Mouse (Mus musculus): ENCODE results near the gene Gm14214. TPM values are rescaled to one million over a fixed set of nuclear protein-coding genes. Genes with fewer than 3 reads are reported as not detected.

Gm14214 gene
- polyA plus RNA-seq, 1 experiment = not detected

DNA sequence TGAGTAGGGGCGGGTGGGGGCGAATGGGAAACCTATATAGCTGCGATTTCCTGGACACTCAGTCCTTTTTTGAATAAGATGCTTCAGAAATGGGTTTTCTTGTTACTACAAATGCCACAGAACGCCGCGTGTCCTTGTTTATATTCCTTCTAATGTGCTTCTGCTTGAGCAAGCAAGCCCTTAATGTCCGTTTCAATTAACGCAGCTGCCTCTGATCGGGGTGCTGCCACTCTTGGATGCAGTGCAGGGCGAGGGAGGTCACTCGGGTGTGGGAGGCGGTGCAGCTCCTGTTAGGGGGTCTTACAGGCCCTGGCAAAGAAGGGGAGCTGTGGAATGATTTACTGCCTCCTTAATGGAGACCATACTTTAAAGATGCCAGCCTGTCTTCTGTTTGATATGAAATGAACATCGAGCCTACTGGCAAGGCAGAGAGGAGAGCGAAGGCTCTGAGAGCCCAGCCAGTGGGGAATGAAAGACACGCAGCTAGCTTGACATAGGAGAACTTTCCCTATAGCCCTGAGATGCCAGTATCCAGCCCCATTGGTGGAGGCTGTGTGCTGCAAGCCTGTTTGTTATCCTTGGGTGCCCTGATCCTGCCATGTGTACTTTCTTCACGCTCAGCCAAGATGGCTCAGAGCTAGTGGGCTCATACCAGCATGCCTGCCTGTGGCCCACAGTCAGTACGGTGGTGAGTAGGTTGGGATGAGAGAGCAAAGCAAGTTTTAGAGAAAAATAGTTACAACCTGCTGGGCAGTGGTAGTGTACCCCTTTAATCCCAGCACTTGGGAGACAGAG is 13.2 kb upstream of the Gm14214 start:
- no peaks in the 10 kb centered on the region for H3K36me3 ChIP-seq (ENCODE audit: control insufficient read depth, insufficient read depth, low read length)

GRCm38 (mm10) chr2:154782361-154782760 is 12.5 kb upstream of the Gm14214 start:
- Histone ChIP-seq H3K4me1 (replicated peaks; ENCODE audit: control insufficient read depth, insufficient read depth, low read length) (no peaks in the 10 kb centered on the region), H3K27ac (ENCODE audit: control insufficient read depth, insufficient read depth, low read length) (no peak overlapping the region), H3K36me3 (ENCODE audit: control insufficient read depth, insufficient read depth, low read length) (no peaks in the 10 kb centered on the region), H3K27me3 (ENCODE audit: control insufficient read depth, insufficient read depth, low read length) (no peaks in the 10 kb centered on the region), H3K4me3 (ENCODE audit: control insufficient read depth, insufficient read depth, low read length) (no peak overlapping the region)
- DNase-seq = no peak
- 89% methylated on average over 4 of the region's 4 CpGs for WGBS
- TF ChIP-seq CTCF (IDR thresholded peaks at IDR 0.05; ENCODE audit: borderline replicate concordance, control insufficient read depth, extremely low read depth, insufficient read depth, low read length, poor library complexity) = no peak

More for the DNA sequence above, 13.2 kb upstream of the Gm14214 start:
- DNase-seq = no peak
- H3K27me3 ChIP-seq (ENCODE audit: control insufficient read depth, insufficient read depth, low read length) = no peaks in the 10 kb centered on the region
- TF ChIP-seq CTCF (IDR thresholded peaks at IDR 0.05; ENCODE audit: borderline replicate concordance, control insufficient read depth, extremely low read depth, insufficient read depth, low read length, poor library complexity) (no peak), POLR2A (IDR thresholded peaks at IDR 0.05; ENCODE audit: control insufficient read depth, extremely low read depth, insufficient read depth, low read length, poor library complexity) (no peak)
- H3K4me3 ChIP-seq (ENCODE audit: control insufficient read depth, insufficient read depth, low read length) = no peak overlapping the region
- H3K4me1 ChIP-seq (replicated peaks; ENCODE audit: control insufficient read depth, insufficient read depth, low read length) = no peaks in the 10 kb centered on the region
- 95% methylated on average over 17 of the region's 17 CpGs for WGBS
- H3K27ac ChIP-seq (ENCODE audit: control insufficient read depth, insufficient read depth, low read length) = no peak overlapping the region

GRCm38 (mm10) chr2:154779648-154780047 is 9.8 kb upstream of the Gm14214 start:
- Histone ChIP-seq H3K27me3 (ENCODE audit: control insufficient read depth, insufficient read depth, low read length) (no peaks in the 10 kb centered on the region), H3K27ac (ENCODE audit: control insufficient read depth, insufficient read depth, low read length) (no peak overlapping the region), H3K36me3 (ENCODE audit: control insufficient read depth, insufficient read depth, low read length) (no peaks in the 10 kb centered on the region), H3K4me3 (ENCODE audit: control insufficient read depth, insufficient read depth, low read length) (no peak overlapping the region), H3K4me1 (replicated peaks; ENCODE audit: control insufficient read depth, insufficient read depth, low read length) (no peaks in the 10 kb centered on the region)
- WGBS = 94% methylated on average over 3 of the region's 3 CpGs
- TF ChIP-seq POLR2A (IDR thresholded peaks at IDR 0.05; ENCODE audit: control insufficient read depth, extremely low read depth, insufficient read depth, low read length, poor library complexity) (no peak), CTCF (IDR thresholded peaks at IDR 0.05; ENCODE audit: borderline replicate concordance, control insufficient read depth, extremely low read depth, insufficient read depth, low read length, poor library complexity) (no peak)
- DNase-seq = no peak

DNA sequence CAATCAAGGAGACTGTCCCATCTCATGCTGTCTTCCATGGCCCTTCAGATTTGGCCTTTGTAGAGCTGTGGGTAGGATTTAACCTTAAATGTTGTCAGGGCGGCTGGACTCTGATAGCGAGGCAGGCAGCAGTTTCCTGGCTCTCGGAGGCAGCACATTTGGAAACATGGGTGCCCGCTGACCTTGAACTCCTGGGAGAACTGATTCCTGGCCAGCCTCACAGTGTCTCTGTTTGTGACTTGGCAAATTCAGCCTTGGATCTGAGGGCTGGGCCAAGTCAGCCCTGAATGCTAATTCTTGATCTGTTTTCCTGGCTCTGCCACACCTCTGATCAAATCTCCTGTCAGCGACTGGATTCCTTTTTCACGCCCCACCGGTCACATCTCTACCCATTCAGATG is 6.7 kb upstream of the Gm14214 start:
- no peak overlapping the region for H3K27ac ChIP-seq (ENCODE audit: control insufficient read depth, insufficient read depth, low read length)

DNA sequence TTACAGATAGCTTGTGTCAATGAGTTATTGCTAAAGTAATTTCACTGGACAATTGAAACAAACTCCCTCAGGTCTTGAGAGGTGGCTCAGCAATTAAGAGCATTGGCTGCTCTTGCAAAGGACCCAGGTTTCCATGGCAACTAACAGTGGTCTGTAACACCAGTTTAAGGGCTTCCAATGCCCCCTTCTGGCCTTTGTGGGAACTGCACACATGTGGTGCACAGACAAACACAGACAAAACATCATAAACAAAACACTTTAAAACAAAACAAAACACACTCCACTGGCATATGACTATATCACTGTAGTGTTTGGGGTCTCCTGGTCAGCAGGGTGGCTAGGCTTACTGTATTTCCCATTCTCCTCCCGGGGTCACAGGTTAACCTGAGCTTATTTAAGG is 4.2 kb upstream of the Gm14214 start:
- no peaks in the 10 kb centered on the region for H3K27me3 ChIP-seq (ENCODE audit: control insufficient read depth, insufficient read depth, low read length)
- no peaks in the 10 kb centered on the region for H3K36me3 ChIP-seq (ENCODE audit: control insufficient read depth, insufficient read depth, low read length)
- no peak for DNase-seq
- TF ChIP-seq CTCF (IDR thresholded peaks at IDR 0.05; ENCODE audit: borderline replicate concordance, control insufficient read depth, extremely low read depth, insufficient read depth, low read length, poor library complexity) = no peak
- TF ChIP-seq POLR2A (IDR thresholded peaks at IDR 0.05; ENCODE audit: control insufficient read depth, extremely low read depth, insufficient read depth, low read length, poor library complexity) = no peak
- H3K27ac ChIP-seq (ENCODE audit: control insufficient read depth, insufficient read depth, low read length) = no peak overlapping the region
- 94% methylated on average over 1 of the region's 1 CpGs for WGBS
- H3K4me1 ChIP-seq (replicated peaks; ENCODE audit: control insufficient read depth, insufficient read depth, low read length) = no peaks in the 10 kb centered on the region
- H3K4me3 ChIP-seq (ENCODE audit: control insufficient read depth, insufficient read depth, low read length) = no peak overlapping the region

More for the DNA sequence above, 6.7 kb upstream of the Gm14214 start:
- 95% methylated on average over 7 of the region's 7 CpGs for WGBS
- no peak for DNase-seq
- no peaks in the 10 kb centered on the region for H3K27me3 ChIP-seq (ENCODE audit: control insufficient read depth, insufficient read depth, low read length)
- TF ChIP-seq POLR2A (IDR thresholded peaks at IDR 0.05; ENCODE audit: control insufficient read depth, extremely low read depth, insufficient read depth, low read length, poor library complexity) (no peak), CTCF (IDR thresholded peaks at IDR 0.05; ENCODE audit: borderline replicate concordance, control insufficient read depth, extremely low read depth, insufficient read depth, low read length, poor library complexity) (no peak)
- no peaks in the 10 kb centered on the region for H3K36me3 ChIP-seq (ENCODE audit: control insufficient read depth, insufficient read depth, low read length)
- H3K4me1 ChIP-seq (replicated peaks; ENCODE audit: control insufficient read depth, insufficient read depth, low read length) = no peaks in the 10 kb centered on the region
- no peak overlapping the region for H3K4me3 ChIP-seq (ENCODE audit: control insufficient read depth, insufficient read depth, low read length)

DNA sequence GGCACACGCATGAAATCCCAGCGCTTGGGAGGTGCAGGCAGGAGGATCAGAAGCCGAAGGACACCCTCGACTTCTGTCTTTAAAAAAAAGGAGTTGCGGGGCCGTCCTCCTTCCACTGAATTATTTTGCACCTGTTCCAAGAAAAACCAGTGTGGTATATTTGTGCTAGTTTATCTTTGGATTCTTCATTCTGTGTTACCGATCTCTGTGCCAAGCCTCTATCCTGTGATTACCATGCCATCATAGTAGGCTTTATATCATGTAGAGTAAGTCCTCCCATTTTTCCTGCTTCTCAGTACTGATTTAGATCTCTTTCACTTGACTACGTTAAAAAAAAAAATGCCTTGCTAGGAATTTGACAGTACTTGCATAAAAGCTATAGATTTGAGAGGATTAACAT is 1.8 kb upstream of the Gm14214 start:
- WGBS = 89% methylated on average over 8 of the region's 8 CpGs
- no peaks in the 10 kb centered on the region for H3K36me3 ChIP-seq (ENCODE audit: control insufficient read depth, insufficient read depth, low read length)
- TF ChIP-seq CTCF (IDR thresholded peaks at IDR 0.05; ENCODE audit: borderline replicate concordance, control insufficient read depth, extremely low read depth, insufficient read depth, low read length, poor library complexity) = no peak
- TF ChIP-seq POLR2A (IDR thresholded peaks at IDR 0.05; ENCODE audit: control insufficient read depth, extremely low read depth, insufficient read depth, low read length, poor library complexity) = no peak

More for the DNA sequence above, 1.8 kb upstream of the Gm14214 start:
- no peak overlapping the region for H3K4me3 ChIP-seq (ENCODE audit: control insufficient read depth, insufficient read depth, low read length)
- no peaks in the 10 kb centered on the region for H3K27me3 ChIP-seq (ENCODE audit: control insufficient read depth, insufficient read depth, low read length)
- DNase-seq = no peak
- no peak overlapping the region for H3K27ac ChIP-seq (ENCODE audit: control insufficient read depth, insufficient read depth, low read length)
- H3K4me1 ChIP-seq (replicated peaks; ENCODE audit: control insufficient read depth, insufficient read depth, low read length) = no peaks in the 10 kb centered on the region
